Mouse (Mus musculus) megakaryocyte, embryonic 14.5 days (primary cell): Measurements from ENCODE around the gene Urb2.

Experiments used
- FLI1 ChIP-seq: IDR thresholded peaks from 2 replicates; pipeline ENCODE4 v1.6.1; 2012; ENCODE audit warnings: low read length, inconsistent platforms, mixed read lengths
- GATA1 ChIP-seq: IDR thresholded peaks from 3 replicates; pipeline ENCODE4 v1.6.1; 2012; ENCODE audit warnings: mixed read lengths, low read length, inconsistent platforms, borderline replicate concordance

- TF ChIP-seq GATA1 (no peak), FLI1 (no peak)
These were observed 27.7 kb upstream of the Urb2 start for GRCm38 (mm10) chr8:123993597-123993996.
